Mouse (Mus musculus) embryonic facial prominence, embryonic 11.5 days (tissue): ENCODE measurements at regions not wholly inside any gene's neighbourhood (a gene's known extent, or its start where the extent isn't known, plus 50 kb on each side); places are given as distances from the start of the nearest gene placed in this dataset.
A peak's percentile ranks its signal among the peaks of the same experiment; 100 is the strongest.

Experiments used
- ATAC-seq: fragments of 200-750 bp; cut with Nextera tagmentation; replicated peaks from 2 replicates; pipeline ENCODE4 v1.8.0; 2017; ENCODE audit warnings: low read depth; ENCODE audit not compliant: insufficient number of reproducible peaks, low FRiP score, low TSS enrichment
- DNase-seq: peaks from one replicate; pipeline ENCODE4 v3.0.0-alpha.2; 2015; ENCODE audit warnings: low spot score
- H3K27ac ChIP-seq: fragments of 300-500 bp; sonication (generic); replicated peaks from 2 replicates; pipeline ENCODE4 v1.5.1; 2014; ENCODE audit warnings: mild to moderate bottlenecking, low read depth, low read length, control low read depth
- H3K27me3 ChIP-seq: fragments of 300-500 bp; sonication (generic); 2 replicates; pipeline ENCODE4 v1.6.1; 2014; ENCODE audit warnings: mild to moderate bottlenecking, low read length, moderate library complexity, mixed read lengths; ENCODE audit not compliant: control insufficient read depth, insufficient read depth
- H3K36me3 ChIP-seq: fragments of 300-500 bp; sonication (generic); replicated peaks from 2 replicates; pipeline ENCODE4 v1.6.1; 2014; ENCODE audit warnings: low read depth, mild to moderate bottlenecking, low read length, moderate library complexity, mixed read lengths; ENCODE audit not compliant: control insufficient read depth, insufficient read depth
- H3K4me1 ChIP-seq: fragments of 300-500 bp; sonication (generic); 2 replicates; pipeline ENCODE4 v1.6.1; 2014; ENCODE audit warnings: low read length, mixed read lengths; ENCODE audit not compliant: control insufficient read depth, insufficient read depth
- H3K4me2 ChIP-seq: fragments of 300-500 bp; sonication (generic); 2 replicates; pipeline ENCODE4 v1.6.1; 2014; ENCODE audit warnings: low read depth, mild to moderate bottlenecking, control low read depth, low read length, moderate library complexity
- H3K4me3 ChIP-seq: fragments of 300-500 bp; sonication (generic); 2 replicates; pipeline ENCODE4 v1.5.1; 2014; ENCODE audit warnings: low read depth, low read length, control low read depth
- H3K9ac ChIP-seq: fragments of 300-500 bp; sonication (generic); replicated peaks from 2 replicates; pipeline ENCODE4 v1.6.1; 2014; ENCODE audit warnings: mild to moderate bottlenecking, control low read depth, low read length
- H3K9me3 ChIP-seq: fragments of 300-500 bp; sonication (generic); replicated peaks from 2 replicates; pipeline ENCODE4 v1.6.1; 2016; ENCODE audit warnings: mild to moderate bottlenecking, low read length, inconsistent platforms, mixed read lengths; ENCODE audit not compliant: control insufficient read depth
- WGBS: fragments of 180-500 bp; shearing (Covaris S2); extraction: QIAGEN DNeasy Blood & Tissue Kit; methylation state at CpG from one replicate; pipeline ENCODE4 v1.1.7; 2014; 5-methylcytosine and 5-hydroxymethylcytosine counted together

DNA sequence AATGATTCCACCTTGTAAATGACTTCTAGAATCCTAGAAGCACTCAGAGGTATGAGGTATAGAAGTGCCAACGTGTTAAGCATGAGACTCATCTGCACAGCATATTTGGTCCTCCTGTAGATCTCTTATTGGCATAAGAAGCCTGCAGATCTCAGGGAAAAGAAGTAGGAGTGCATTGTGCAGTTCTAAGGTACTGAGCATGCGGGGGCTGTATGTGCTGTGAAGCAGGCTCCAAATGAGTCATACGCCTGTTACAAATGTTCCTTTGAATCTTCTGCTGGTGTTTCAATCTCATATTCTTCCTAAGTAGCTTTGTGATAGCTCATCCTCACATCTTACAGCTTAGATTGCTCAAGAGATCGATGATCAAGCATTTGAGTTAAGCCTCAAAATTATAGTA lies 252.7 kb downstream of the Kcna4 start:
- Histone ChIP-seq H3K4me3 (no peak overlapping the region), H3K27me3 (no peaks in the 10 kb centered on the region), H3K9me3 (no peaks in the 10 kb centered on the region), H3K4me2 (no peak overlapping the region), H3K4me1 (no peaks in the 10 kb centered on the region), H3K36me3 (no peaks in the 10 kb centered on the region), H3K9ac (no peak overlapping the region), H3K27ac (no peak overlapping the region)
- no peak for ATAC-seq
- 85% methylated on average over 4 of the region's 4 CpGs for WGBS
- no peak for DNase-seq

DNA sequence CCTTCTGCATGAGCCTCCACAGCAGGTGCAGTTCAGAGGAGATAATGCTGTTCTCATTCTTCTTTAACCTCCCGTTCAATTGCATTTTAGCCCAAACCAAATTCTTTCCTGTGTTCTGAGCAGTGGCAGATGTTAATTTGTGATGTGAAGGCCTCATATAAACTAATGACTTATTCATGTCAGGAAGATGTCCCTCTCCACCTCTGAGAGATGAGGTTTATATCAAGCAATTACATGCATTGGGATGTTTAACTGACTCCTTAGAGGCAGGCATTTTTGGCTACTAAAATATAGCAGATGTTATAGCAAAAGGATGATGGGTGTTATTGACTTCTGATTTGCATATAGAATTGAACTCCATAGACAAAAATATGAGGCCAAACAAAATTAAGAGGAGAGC lies 262.1 kb downstream of the Kcna4 start:
- WGBS, result 86% methylated on average over 1 of the region's 1 CpGs
- DNase-seq (no peak), ATAC-seq (no peak)

DNA sequence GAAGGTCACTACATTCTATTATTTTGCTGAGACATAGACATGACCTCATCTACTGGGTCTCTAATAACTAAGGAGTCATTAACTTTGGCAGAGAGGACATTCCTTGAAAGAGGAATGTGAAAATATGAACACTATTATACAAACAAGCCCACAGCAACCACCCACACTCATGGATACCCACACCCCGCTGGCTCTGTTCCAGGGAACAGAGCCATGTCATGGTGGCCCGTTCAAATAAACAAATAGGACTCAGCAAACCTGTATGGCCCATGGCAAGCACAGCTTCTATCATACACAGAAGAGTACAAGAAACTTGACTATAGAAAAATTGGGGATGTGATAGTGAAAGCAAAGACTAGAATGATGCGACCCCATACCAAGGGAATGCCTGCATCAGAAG lies 265.8 kb downstream of the Kcna4 start:
- Histone ChIP-seq H3K27me3 (no peaks in the 10 kb centered on the region), H3K27ac (no peak overlapping the region), H3K9me3 (no peaks in the 10 kb centered on the region), H3K4me2 (no peak overlapping the region), H3K4me1 (no peaks in the 10 kb centered on the region), H3K36me3 (no peaks in the 10 kb centered on the region), H3K9ac (no peak overlapping the region), H3K4me3 (no peak overlapping the region)
- DNase-seq (no peak), ATAC-seq (no peak)
- 90% methylated on average over 3 of the region's 3 CpGs for WGBS

More for the DNA sequence above, 262.1 kb downstream of the Kcna4 start:
- Histone ChIP-seq H3K9me3 (no peaks in the 10 kb centered on the region), H3K27me3 (no peaks in the 10 kb centered on the region), H3K4me2 (no peak overlapping the region), H3K36me3 (no peaks in the 10 kb centered on the region), H3K4me3 (no peak overlapping the region), H3K9ac (no peak overlapping the region), H3K27ac (no peak overlapping the region), H3K4me1 (no peaks in the 10 kb centered on the region)

DNA sequence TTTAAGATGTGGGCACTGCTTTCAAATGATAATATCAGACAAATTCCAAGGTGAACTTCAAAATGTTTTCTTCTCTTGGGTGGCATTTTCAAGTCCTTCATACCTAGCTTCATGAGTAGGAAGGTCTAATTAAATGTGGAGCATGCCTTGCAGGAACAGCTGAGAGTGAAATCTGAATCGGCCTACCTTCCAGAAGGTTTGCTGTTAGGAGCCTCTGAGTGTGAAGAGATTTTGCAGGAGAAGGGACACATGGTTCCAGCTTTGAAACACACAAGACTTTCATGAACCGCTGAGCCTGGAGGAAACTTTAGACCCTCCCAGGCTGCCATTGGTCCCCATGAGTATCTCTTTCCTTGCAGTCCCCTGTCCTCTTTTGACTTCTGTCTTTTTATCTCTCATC lies 279.2 kb downstream of the Kcna4 start:
- Histone ChIP-seq H3K4me2 (no peak overlapping the region), H3K9me3 (no peaks in the 10 kb centered on the region), H3K9ac (no peak overlapping the region), H3K27me3 (no peaks in the 10 kb centered on the region), H3K36me3 (no peaks in the 10 kb centered on the region), H3K4me3 (no peak overlapping the region), H3K4me1 (no peaks in the 10 kb centered on the region), H3K27ac (no peak overlapping the region)
- ATAC-seq (no peak), DNase-seq (no peak)
- WGBS, result 85% methylated on average over 2 of the region's 2 CpGs

DNA sequence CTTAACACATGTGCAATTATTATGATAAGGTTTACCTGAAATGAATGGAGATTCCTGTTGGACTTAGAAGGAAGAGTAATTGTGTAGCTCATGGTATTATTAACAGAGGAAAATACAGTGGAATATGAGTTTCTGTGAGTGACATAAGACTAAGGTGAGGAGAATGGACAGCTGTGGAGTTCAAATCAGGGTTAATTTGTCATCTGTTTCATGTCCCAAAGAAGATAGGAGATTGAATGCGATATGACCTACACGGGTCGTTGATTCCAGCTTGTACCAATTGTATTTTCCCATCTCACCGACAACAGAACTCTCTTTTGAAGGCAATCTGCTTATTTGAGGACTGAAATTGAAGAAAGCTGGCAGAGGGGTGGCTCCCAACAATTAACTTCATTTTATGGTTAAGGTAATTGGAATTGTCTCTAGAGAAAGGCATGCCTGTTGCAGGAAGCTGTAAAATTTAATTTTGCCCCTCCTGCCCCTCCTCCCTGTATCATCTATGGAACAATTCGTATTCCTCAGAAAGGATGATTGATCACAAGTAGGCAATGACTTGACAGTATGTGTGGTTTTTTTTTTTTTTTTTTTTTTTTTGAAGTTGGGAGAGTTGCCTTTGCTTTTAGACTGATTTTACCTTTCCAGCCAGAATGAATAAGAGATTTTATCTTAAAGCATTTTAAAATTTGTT lies 319.6 kb downstream of the Kcna4 start:
- H3K27me3 ChIP-seq, result no peaks in the 10 kb centered on the region
- no peak overlapping the region for H3K9ac ChIP-seq
- no peaks in the 10 kb centered on the region for H3K9me3 ChIP-seq
- no peaks in the 10 kb centered on the region for H3K4me1 ChIP-seq
- no peaks in the 10 kb centered on the region for H3K36me3 ChIP-seq
- H3K4me3 ChIP-seq, result no peak overlapping the region
- no peak overlapping the region for H3K27ac ChIP-seq
- WGBS, result 45% methylated on average over 5 of the region's 5 CpGs
- peak; percentile 10 for DNase-seq
- no peak overlapping the region for H3K4me2 ChIP-seq
- ATAC-seq, result no peak

DNA sequence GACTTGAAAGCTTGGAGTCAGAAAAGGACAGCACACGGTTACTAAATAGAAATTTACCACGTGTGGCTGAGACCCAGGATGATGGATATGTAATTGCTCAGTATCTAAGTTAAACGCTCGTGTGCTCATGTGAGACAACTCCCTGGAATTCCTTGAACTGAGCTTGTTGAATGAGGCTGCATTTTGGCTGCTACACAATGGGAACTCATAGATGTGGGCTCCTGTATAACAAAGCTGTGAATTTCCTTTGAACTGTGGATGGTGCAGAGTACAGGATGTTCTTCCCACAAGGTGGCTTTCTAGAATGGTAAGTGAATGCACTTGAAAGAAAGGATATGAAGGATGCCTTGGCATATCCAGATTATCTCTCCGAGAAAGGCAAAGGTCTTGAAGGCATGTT lies 321.4 kb downstream of the Kcna4 start:
- Histone ChIP-seq H3K27me3 (no peaks in the 10 kb centered on the region), H3K9ac (no peak overlapping the region), H3K9me3 (no peaks in the 10 kb centered on the region), H3K4me3 (no peak overlapping the region), H3K4me2 (no peak overlapping the region), H3K27ac (no peak overlapping the region), H3K4me1 (no peaks in the 10 kb centered on the region), H3K36me3 (no peaks in the 10 kb centered on the region)
- 59% methylated on average over 5 of the region's 5 CpGs for WGBS
- DNase-seq (no peak), ATAC-seq (no peak)

DNA sequence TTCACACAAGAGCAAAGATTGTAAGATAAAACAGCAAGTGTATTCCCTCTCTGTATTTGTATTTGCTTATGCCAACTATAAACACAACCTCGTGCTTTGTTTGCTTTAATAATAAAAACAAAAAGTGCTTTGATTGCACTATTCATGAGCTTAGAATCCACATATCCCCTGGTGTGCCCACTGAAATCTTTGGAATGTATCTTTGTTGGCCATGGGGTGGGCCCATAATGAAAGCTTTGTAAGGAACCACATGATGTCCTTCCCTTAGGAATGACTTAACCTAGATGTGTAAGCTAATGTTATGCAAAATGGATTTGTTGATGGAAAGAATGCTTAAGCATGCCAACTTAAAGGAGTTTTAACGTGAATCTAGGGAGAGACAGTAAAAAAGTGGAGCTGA lies 321.8 kb downstream of the Kcna4 start:
- WGBS, result 37% methylated on average over 2 of the region's 2 CpGs
- DNase-seq, result no peak
- ATAC-seq, result no peak

DNA sequence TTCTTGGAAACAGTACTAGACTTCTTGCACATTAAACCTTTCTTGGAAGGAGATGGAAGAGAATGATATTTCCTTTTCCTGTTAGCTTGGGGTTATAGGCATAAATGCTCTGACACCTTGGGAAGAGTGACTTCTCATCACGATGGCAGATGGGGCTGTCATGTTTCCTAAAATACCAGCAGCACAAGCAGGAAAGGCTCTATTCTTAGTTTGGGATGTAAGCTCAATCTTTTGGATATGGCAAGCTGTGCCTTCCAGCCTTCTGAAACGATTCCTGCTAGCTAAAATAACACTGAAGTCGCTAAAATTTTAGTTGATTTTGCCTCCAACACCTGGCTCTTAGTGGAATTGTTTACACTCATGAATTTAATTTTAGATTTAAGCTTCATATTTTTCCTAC lies 324.3 kb downstream of the Kcna4 start:
- WGBS, result 63% methylated on average over 3 of the region's 3 CpGs
- Histone ChIP-seq H3K9ac (no peak overlapping the region), H3K4me2 (no peak overlapping the region), H3K9me3 (no peaks in the 10 kb centered on the region), H3K27ac (no peak overlapping the region), H3K27me3 (no peaks in the 10 kb centered on the region), H3K36me3 (no peaks in the 10 kb centered on the region), H3K4me3 (no peak overlapping the region), H3K4me1 (no peaks in the 10 kb centered on the region)
- no peak for DNase-seq
- ATAC-seq, result no peak

More for the DNA sequence above, 321.8 kb downstream of the Kcna4 start:
- no peaks in the 10 kb centered on the region for H3K4me1 ChIP-seq
- no peaks in the 10 kb centered on the region for H3K27me3 ChIP-seq
- no peak overlapping the region for H3K27ac ChIP-seq
- no peak overlapping the region for H3K9ac ChIP-seq
- no peaks in the 10 kb centered on the region for H3K9me3 ChIP-seq
- H3K36me3 ChIP-seq, result no peaks in the 10 kb centered on the region
- no peak overlapping the region for H3K4me3 ChIP-seq
- H3K4me2 ChIP-seq, result no peak overlapping the region
